Mouse (Mus musculus) kidney, adult 8-10 months (tissue): Measurements from ENCODE around the gene Sval3.

Source experiments
- DNase-seq, 2 experiments: peaks; one replicate each; pipeline ENCODE4 v3.0.0; 2022

Gene Sval3

DNA sequence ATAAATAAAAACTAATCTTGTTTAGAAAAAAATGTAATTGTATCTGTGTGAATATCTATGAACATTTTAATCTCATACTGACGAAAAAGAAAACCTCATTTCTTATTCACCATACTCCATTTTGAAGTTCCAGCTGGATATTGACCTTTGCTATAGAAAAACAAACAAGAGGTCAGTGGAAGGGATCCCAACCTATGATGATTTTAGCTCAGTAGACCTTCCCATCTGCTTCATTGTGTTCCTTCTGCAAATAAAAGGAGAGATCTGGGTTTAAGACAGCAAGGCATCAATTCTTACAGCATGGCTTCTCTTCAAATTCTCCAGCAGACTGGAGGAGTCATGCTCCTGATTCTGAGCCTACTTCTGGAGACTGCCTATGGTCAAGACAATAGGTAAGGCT is at the start of gene Sval3:
Gene Sval3 (plus strand): TSS at position 301 of the 400 bp plus-strand sequence.
- no peak for DNase-seq

DNA sequence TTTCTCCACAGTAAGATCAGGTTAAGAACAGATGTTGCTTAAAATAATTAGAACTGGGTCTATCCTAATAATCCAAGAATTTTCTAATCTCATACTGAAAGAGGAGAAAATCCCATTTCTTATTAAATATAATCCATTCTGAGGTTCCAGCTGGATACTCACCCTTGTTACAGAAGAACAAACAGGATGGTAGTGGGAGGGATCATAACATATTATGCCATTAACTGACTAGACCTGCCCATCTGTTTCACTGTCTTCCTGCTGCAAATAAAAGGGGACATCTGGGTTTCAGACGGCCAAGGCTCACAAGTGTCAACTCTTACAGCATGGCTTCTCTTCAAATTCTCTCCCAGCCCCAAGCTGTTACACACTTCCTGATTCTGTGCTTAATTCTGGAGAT is 16.6 kb upstream of the Sval3 start, which contains the start of gene Sval1:
Gene Sval1 (plus strand): TSS at position 301 of the 400 bp plus-strand sequence.
- DNase-seq, result no peak
